Mouse (Mus musculus): ENCODE measurements around the gene Zfp286. TPM values are rescaled to one million over a fixed set of nuclear protein-coding genes. Genes with fewer than 3 reads are reported as not detected.

Zfp286 gene
- 26.7 and 31.0 TPM in 2 replicates for polyA plus RNA-seq (2014; fragmentation: Nextera tagmentation; extraction: Ambion mirVana)

DNA sequence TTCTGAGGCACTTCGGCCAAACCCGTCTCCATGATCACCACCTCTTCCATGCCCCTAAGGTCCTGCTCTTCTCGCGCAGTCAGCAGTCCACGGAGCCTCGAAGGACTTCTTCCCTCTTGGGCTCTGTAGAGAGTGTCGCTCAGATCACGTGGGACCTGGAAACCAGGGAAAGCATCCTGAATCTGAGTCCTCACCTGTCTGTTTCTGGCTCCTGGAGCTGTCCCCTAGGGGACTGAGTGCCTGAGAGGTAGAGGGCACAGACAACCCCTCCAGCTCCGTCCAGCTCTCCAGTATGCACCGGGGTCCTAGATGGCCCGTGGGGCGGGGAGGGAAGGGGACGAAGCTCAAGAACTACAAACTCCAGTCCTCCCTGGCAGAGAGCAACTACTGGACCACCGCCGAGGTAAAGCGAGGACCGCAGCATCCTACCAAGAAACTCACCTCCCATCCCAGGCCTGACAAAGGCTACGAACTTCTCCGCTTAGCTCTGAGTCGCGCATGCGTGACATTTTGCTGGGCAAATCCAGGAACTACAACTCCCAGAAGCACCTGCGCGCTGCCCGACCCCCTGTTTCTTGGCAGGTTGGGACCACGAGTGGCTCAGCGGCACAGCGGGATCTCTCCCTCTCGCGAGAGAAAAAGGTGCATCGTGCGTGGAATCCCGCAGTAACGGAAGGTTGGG, at the start of gene Zfp286:
Gene Zfp286, minus strand, starts transcription at position 528 of the 682 bp plus-strand sequence.
- H3K4me2 ChIP-seq (ENCODE audit: low read depth, low read length, severe bottlenecking), result peak within 1 kb of the TSS; percentile 69
- peaks cover 1% of the 10 kb centered on the region; the same call in 1 of the 2 replicates for H3K36me3 ChIP-seq (ENCODE audit: control insufficient read depth, insufficient read depth, low read length)
- H3K27ac ChIP-seq (ENCODE audit: low read depth, low read length), result no peak within 1 kb of the TSS
- ATAC-seq (replicated peaks; ENCODE audit: low FRiP score) (peak; percentile 97), DNase-seq (ENCODE audit: low spot score) (peak; percentile 96)
- H3K27me3 ChIP-seq (ENCODE audit: control insufficient read depth, insufficient read depth, low read length), result no peaks in the 10 kb centered on the region
- H3K4me3 ChIP-seq (ENCODE audit: low read depth, low read length), result peak within 1 kb of the TSS; percentile 34
- H3K9me3 ChIP-seq (ENCODE audit: control insufficient read depth, low read length), result peaks cover 1% of the 10 kb centered on the region; the same call in 1 of the 2 replicates
- 7% methylated on average over 34 of the region's 34 CpGs for WGBS
- no peaks in the 10 kb centered on the region for H3K4me1 ChIP-seq (replicated peaks; ENCODE audit: control insufficient read depth, insufficient read depth, low read length)
- H3K9ac ChIP-seq (ENCODE audit: low read length), result peak within 1 kb of the TSS; percentile 53

DNA sequence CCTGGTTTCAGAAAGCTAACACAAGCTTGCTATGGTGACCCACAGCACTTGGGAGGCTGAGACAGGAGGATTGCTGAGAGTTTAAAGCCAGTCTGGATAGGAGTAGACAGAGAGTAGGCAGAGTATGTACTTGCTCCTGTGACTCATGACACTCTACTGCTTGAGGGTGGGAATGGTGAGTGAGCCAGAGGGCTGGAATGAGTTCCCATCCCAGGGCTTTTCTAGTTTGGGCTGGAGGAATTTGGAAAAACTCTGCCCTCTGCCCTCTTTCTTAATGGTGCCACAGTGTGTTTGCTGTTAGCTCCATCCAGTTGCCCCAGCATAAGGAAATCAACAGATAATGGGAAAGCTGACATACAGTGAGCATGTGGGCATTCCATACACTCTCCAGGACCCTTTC, 42.6 kb upstream of the Zfp286 start:
- Histone ChIP-seq H3K4me1 (replicated peaks; ENCODE audit: control insufficient read depth, insufficient read depth, low read length) (no peaks in the 10 kb centered on the region), H3K9ac (ENCODE audit: low read length) (no peak overlapping the region), H3K27ac (ENCODE audit: low read depth, low read length) (no peak overlapping the region), H3K4me2 (ENCODE audit: low read depth, low read length, severe bottlenecking) (no peak overlapping the region), H3K36me3 (ENCODE audit: control insufficient read depth, insufficient read depth, low read length) (no peaks in the 10 kb centered on the region), H3K4me3 (ENCODE audit: low read depth, low read length) (no peak overlapping the region), H3K27me3 (ENCODE audit: control insufficient read depth, insufficient read depth, low read length) (no peaks in the 10 kb centered on the region), H3K9me3 (ENCODE audit: control insufficient read depth, low read length) (no peaks in the 10 kb centered on the region)
- no peak for ATAC-seq (replicated peaks; ENCODE audit: low FRiP score)
- no peak for DNase-seq (ENCODE audit: low spot score)

DNA sequence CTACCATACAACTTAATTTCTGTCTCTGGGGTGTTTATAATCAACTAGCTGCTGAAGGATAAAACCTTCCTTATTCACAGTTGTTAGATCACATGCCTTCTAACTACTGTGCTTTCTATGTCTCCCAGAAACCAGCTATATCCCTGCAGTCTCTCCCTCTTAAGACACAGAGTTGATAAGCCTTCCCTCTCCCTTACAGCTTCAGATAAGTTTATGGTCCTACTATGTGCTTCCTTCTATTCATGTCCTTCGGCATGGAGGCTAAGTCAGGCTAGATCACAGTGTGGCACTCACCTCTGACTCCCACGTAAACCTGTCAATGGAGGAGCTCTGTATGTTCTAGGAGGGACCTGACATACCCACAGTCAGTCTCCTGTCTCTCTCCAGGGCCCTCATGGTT, 41.1 kb upstream of the Zfp286 start:
- 84% methylated on average over 2 of the region's 2 CpGs for WGBS
- Histone ChIP-seq H3K9ac (ENCODE audit: low read length) (no peak overlapping the region), H3K4me1 (replicated peaks; ENCODE audit: control insufficient read depth, insufficient read depth, low read length) (no peaks in the 10 kb centered on the region), H3K27me3 (ENCODE audit: control insufficient read depth, insufficient read depth, low read length) (no peaks in the 10 kb centered on the region), H3K4me2 (ENCODE audit: low read depth, low read length, severe bottlenecking) (no peak overlapping the region), H3K9me3 (ENCODE audit: control insufficient read depth, low read length) (no peaks in the 10 kb centered on the region), H3K27ac (ENCODE audit: low read depth, low read length) (no peak overlapping the region), H3K36me3 (ENCODE audit: control insufficient read depth, insufficient read depth, low read length) (no peaks in the 10 kb centered on the region), H3K4me3 (ENCODE audit: low read depth, low read length) (no peak overlapping the region)
- DNase-seq (ENCODE audit: low spot score), result no peak
- ATAC-seq (replicated peaks; ENCODE audit: low FRiP score), result no peak

DNA sequence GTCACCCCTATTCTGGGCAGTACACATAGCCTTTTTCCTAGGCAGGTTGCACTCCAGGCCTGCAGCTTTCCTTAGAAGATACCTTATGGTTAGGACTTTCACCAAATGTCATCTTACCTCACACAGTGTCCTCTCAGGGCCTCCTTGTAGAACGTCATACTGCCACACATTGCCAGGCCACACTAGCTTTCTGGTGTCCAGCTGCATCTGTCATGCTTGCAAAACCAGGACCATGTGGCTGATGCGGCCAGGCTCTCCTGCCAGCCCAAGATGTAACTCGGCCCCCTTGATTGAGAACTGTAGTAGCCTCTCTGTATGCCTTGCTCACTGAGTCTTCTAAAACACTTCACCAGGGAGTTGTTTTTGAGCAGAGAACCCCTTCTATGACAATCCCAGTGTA, 38.6 kb upstream of the Zfp286 start:
- Histone ChIP-seq H3K9ac (ENCODE audit: low read length) (no peak overlapping the region), H3K4me2 (ENCODE audit: low read depth, low read length, severe bottlenecking) (no peak overlapping the region)
- ATAC-seq (replicated peaks; ENCODE audit: low FRiP score), result no peak

DNA sequence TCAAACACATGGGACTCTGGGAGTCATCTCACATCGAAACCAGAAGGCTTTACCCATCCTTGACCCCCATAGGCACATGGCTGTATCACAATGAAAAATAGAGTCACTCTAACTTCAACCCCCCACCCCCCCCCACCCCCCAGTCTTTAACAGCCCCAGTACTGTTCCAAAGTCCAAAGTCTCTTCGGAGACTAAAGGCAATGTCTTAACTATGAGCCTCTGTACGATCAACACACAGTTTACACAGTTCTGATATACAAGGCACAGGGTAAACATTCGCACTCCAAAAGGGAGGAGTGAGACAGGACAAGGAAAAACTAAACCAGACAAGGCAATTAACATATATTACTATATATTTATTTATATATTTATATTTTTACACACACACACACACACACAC, 37.9 kb upstream of the Zfp286 start:
- H3K4me1 ChIP-seq (replicated peaks; ENCODE audit: control insufficient read depth, insufficient read depth, low read length), result no peaks in the 10 kb centered on the region
- WGBS, result 89% methylated on average over 4 of the region's 4 CpGs

More for the DNA sequence above, 38.6 kb upstream of the Zfp286 start:
- Histone ChIP-seq H3K36me3 (ENCODE audit: control insufficient read depth, insufficient read depth, low read length) (no peaks in the 10 kb centered on the region), H3K4me3 (ENCODE audit: low read depth, low read length) (no peak overlapping the region), H3K27me3 (ENCODE audit: control insufficient read depth, insufficient read depth, low read length) (no peaks in the 10 kb centered on the region), H3K27ac (ENCODE audit: low read depth, low read length) (no peak overlapping the region), H3K9me3 (ENCODE audit: control insufficient read depth, low read length) (no peaks in the 10 kb centered on the region), H3K4me1 (replicated peaks; ENCODE audit: control insufficient read depth, insufficient read depth, low read length) (no peaks in the 10 kb centered on the region)
- 87% methylated on average over 3 of the region's 3 CpGs for WGBS
- no peak for DNase-seq (ENCODE audit: low spot score)

DNA sequence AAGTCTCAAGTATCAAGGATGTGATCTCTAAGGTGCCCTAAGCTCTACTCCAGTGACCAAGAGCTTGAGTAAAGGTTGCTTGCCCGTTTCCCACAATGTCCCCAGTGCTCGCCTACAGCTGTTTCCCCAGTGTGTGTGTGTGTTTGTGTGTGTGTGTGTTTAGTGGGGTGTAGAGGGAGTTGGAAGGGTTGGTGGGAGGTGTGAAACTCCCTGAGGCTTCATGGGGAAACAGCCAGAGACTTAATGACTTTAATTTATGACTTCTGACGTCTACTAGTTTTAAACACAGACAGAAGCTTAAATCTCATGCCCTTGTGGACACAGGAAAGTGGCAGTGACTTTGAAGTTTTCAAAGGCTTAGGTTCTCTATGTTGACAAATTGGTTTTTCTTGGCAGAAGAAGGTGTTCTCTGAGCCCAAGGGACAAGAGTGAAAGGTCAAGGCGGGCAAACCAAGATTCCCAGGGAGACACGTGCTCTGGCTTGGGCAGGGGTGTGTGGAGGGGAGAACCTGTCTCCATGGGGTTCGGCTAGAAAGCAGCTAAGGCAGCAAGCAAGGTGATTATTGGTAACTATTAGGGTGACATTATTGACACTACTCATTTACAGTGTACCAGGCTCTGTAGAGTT, 37.0 kb upstream of the Zfp286 start:
- H3K4me2 ChIP-seq (ENCODE audit: low read depth, low read length, severe bottlenecking), result no peak overlapping the region
- H3K9me3 ChIP-seq (ENCODE audit: control insufficient read depth, low read length), result no peaks in the 10 kb centered on the region
- no peaks in the 10 kb centered on the region for H3K36me3 ChIP-seq (ENCODE audit: control insufficient read depth, insufficient read depth, low read length)
- no peak overlapping the region for H3K4me3 ChIP-seq (ENCODE audit: low read depth, low read length)
- no peak overlapping the region for H3K27ac ChIP-seq (ENCODE audit: low read depth, low read length)
- no peaks in the 10 kb centered on the region for H3K4me1 ChIP-seq (replicated peaks; ENCODE audit: control insufficient read depth, insufficient read depth, low read length)
- H3K27me3 ChIP-seq (ENCODE audit: control insufficient read depth, insufficient read depth, low read length), result no peaks in the 10 kb centered on the region
- DNase-seq (ENCODE audit: low spot score) (no peak), ATAC-seq (replicated peaks; ENCODE audit: low FRiP score) (no peak)
- H3K9ac ChIP-seq (ENCODE audit: low read length), result no peak overlapping the region
- WGBS, result 85% methylated on average over 6 of the region's 6 CpGs

More for the DNA sequence above, 37.9 kb upstream of the Zfp286 start:
- ATAC-seq (replicated peaks; ENCODE audit: low FRiP score) (no peak), DNase-seq (ENCODE audit: low spot score) (no peak)
- Histone ChIP-seq H3K36me3 (ENCODE audit: control insufficient read depth, insufficient read depth, low read length) (no peaks in the 10 kb centered on the region), H3K27ac (ENCODE audit: low read depth, low read length) (no peak overlapping the region), H3K9me3 (ENCODE audit: control insufficient read depth, low read length) (no peaks in the 10 kb centered on the region), H3K9ac (ENCODE audit: low read length) (no peak overlapping the region), H3K4me2 (ENCODE audit: low read depth, low read length, severe bottlenecking) (no peak overlapping the region), H3K4me3 (ENCODE audit: low read depth, low read length) (no peak overlapping the region), H3K27me3 (ENCODE audit: control insufficient read depth, insufficient read depth, low read length) (no peaks in the 10 kb centered on the region)

DNA sequence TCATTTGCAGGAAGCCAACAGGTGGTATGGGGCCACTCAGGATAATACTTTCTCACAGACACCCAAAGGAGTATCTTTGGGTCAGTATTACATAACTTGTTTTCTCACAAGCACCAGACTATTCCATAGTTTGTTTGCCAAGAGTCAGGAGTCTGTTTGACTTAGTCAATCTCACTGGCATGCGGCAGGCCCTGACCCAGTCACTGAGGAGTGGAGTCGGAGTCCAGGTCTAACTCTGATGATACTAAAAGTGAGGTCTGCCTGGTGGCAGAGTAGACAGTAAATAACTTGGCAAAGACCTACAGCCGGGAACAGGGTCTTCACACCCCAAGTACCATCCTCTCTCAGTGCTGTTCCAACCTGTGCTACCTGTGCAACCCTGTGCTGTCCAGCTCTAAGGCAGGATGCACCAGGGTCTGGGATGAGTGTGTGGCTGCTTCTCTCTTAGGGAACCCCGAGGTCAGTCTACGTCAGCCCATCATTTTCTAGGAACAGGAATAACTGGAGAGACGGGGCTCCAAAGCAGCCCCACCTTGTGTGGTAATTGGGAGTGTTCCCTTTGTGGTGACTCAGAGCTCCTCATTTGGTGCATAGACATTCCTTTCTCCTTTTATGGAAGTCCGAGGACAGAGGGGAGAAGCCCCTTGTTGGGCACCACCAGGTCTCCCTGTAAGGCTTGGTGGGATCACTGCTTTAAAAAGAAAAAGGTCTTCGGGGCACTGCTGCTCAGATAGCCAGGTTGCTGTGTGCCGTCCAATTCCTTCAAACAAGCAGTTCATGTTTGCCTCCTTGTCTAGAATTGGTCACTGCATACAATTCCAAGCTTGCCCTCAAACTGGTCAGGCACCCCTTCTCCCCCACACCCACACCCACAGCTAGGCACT, 36.2 kb upstream of the Zfp286 start:
- 86% methylated on average over 9 of the region's 9 CpGs for WGBS
- Histone ChIP-seq H3K9ac (ENCODE audit: low read length) (no peak overlapping the region), H3K4me1 (replicated peaks; ENCODE audit: control insufficient read depth, insufficient read depth, low read length) (peaks cover 6% of the 10 kb centered on the region; the same call in 1 of the 2 replicates), H3K27me3 (ENCODE audit: control insufficient read depth, insufficient read depth, low read length) (no peaks in the 10 kb centered on the region), H3K36me3 (ENCODE audit: control insufficient read depth, insufficient read depth, low read length) (no peaks in the 10 kb centered on the region), H3K4me3 (ENCODE audit: low read depth, low read length) (no peak overlapping the region), H3K4me2 (ENCODE audit: low read depth, low read length, severe bottlenecking) (no peak overlapping the region), H3K9me3 (ENCODE audit: control insufficient read depth, low read length) (no peaks in the 10 kb centered on the region), H3K27ac (ENCODE audit: low read depth, low read length) (no peak overlapping the region)
- ATAC-seq (replicated peaks; ENCODE audit: low FRiP score), result no peak
- DNase-seq (ENCODE audit: low spot score), result no peak

DNA sequence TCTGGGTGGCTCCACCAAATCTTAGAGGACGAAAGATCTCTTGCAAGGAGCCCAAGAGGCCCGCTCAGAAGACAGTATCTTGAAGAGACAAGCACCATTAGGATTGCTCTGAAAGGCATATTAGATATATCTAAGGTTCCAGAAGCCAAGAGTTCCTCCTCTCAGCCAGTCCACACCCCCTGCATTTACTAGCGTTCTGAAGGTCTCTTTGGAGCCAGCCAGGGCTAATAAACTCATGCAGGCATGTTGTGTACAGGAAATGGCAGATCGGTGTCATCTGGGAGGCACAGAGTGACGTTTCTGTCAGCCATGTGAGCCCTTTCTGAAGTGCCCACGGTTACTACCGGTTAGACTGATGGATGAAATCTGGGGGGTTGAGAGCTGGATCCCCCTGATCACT, 34.9 kb upstream of the Zfp286 start:
- ATAC-seq (replicated peaks; ENCODE audit: low FRiP score) (no peak), DNase-seq (ENCODE audit: low spot score) (no peak)
- 81% methylated on average over 7 of the region's 7 CpGs for WGBS
- H3K36me3 ChIP-seq (ENCODE audit: control insufficient read depth, insufficient read depth, low read length), result no peaks in the 10 kb centered on the region
- no peak overlapping the region for H3K4me2 ChIP-seq (ENCODE audit: low read depth, low read length, severe bottlenecking)
- no peak overlapping the region for H3K9ac ChIP-seq (ENCODE audit: low read length)
- H3K27me3 ChIP-seq (ENCODE audit: control insufficient read depth, insufficient read depth, low read length), result no peaks in the 10 kb centered on the region
- no peaks in the 10 kb centered on the region for H3K9me3 ChIP-seq (ENCODE audit: control insufficient read depth, low read length)
- H3K27ac ChIP-seq (ENCODE audit: low read depth, low read length), result no peak overlapping the region
- H3K4me3 ChIP-seq (ENCODE audit: low read depth, low read length), result no peak overlapping the region
- H3K4me1 ChIP-seq (replicated peaks; ENCODE audit: control insufficient read depth, insufficient read depth, low read length), result peaks cover 10% of the 10 kb centered on the region; the same call in 1 of the 2 replicates
